Mouse (Mus musculus) midbrain, embryonic 15.5 days (tissue): ENCODE results near the gene Gm14851. TPM values are rescaled to one million over a fixed set of nuclear protein-coding genes. Genes with fewer than 3 reads are reported as not detected.
"Not testable (repeated sequence)": the region's sequence is repeated elsewhere in the genome, so short reads cannot be mapped to it uniquely, and the experiment has no call there.

ENCODE experiments used
- ATAC-seq: fragments of 200-750 bp; cut with Nextera tagmentation; replicated peaks from 2 replicates; pipeline ENCODE4 v1.8.0; 2017; ENCODE audit warnings: moderate TSS enrichment
- H3K27ac ChIP-seq: fragments of 300-500 bp; sonication (generic); 2 replicates; pipeline ENCODE4 v1.5.1; 2015; ENCODE audit warnings: mild to moderate bottlenecking, inconsistent platforms
- H3K27me3 ChIP-seq: fragments of 300-500 bp; sonication (generic); replicated peaks from 2 replicates; pipeline ENCODE4 v1.6.1; 2015; ENCODE audit warnings: inconsistent platforms
- H3K36me3 ChIP-seq: fragments of 300-500 bp; sonication (generic); replicated peaks from 2 replicates; pipeline ENCODE4 v1.6.1; 2015; ENCODE audit warnings: inconsistent platforms
- H3K4me1 ChIP-seq: fragments of 300-500 bp; sonication (generic); 2 replicates; pipeline ENCODE4 v1.6.1; 2015; ENCODE audit warnings: inconsistent platforms
- H3K4me2 ChIP-seq: fragments of 300-500 bp; sonication (generic); 2 replicates; pipeline ENCODE4 v1.6.1; 2015; ENCODE audit warnings: inconsistent platforms, mild to moderate bottlenecking, moderate library complexity
- H3K4me3 ChIP-seq: fragments of 300-500 bp; sonication (generic); 2 replicates; pipeline ENCODE4 v1.5.1; 2015; ENCODE audit warnings: mild to moderate bottlenecking, inconsistent platforms
- H3K9ac ChIP-seq: fragments of 300-500 bp; sonication (generic); 2 replicates; pipeline ENCODE4 v1.6.1; 2015; ENCODE audit warnings: mild to moderate bottlenecking, inconsistent platforms
- H3K9me3 ChIP-seq: fragments of 300-500 bp; sonication (generic); 2 replicates; pipeline ENCODE4 v1.6.1; 2016; ENCODE audit warnings: inconsistent platforms
- WGBS: fragments of 180-500 bp; shearing (Covaris S2); methylation state at CpG from one replicate; pipeline ENCODE4 v1.1.7; 2015; ENCODE audit warnings: mixed read lengths; 5-methylcytosine and 5-hydroxymethylcytosine counted together
- polyA plus RNA-seq: library from polyadenylated mRNA; unstranded; fragments of >200 nt; fragmentation: Nextera tagmentation; extraction: Ambion mirVana; gene quantifications from 2 replicates; pipeline ENCODE4 v1.2.1, GENCODE M21; 2015

Gene Gm14851
- not detected in 2 replicates for polyA plus RNA-seq

DNA sequence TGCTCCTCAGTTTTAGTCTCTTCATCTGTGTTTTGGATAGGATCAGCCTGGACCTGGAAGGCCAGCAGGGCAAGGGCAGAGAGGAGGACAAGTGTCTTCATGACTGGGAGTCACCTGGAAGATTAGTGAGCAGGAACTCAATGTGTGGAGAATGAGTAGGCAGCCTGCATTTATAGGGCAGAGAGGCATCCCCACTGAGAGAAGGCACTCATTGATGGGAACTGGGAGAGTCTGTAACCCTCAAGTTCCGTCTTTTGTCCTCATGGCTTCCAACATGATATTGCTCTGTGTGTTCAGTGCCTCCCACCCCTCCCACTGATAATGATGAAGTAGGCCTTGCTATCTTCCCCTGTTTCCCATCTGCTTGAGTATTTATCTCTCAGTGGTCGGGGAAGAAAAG, at the start of gene Gm14851:
Gene Gm14851, minus strand, starts transcription at position 101 of the 400 bp plus-strand sequence.
- ATAC-seq, H3K4me3 ChIP-seq, H3K4me2 ChIP-seq, H3K27ac ChIP-seq, H3K4me1 ChIP-seq, H3K27me3 ChIP-seq, H3K9ac ChIP-seq, H3K36me3 ChIP-seq: not testable (repeated sequence)
- whole genome bisulfite sequencing = 75% methylated on average over 1 of the region's 2 CpGs
- H3K9me3 ChIP-seq = peaks cover 11% of the 10 kb centered on the region; the same call in 1 of the 2 replicates

DNA sequence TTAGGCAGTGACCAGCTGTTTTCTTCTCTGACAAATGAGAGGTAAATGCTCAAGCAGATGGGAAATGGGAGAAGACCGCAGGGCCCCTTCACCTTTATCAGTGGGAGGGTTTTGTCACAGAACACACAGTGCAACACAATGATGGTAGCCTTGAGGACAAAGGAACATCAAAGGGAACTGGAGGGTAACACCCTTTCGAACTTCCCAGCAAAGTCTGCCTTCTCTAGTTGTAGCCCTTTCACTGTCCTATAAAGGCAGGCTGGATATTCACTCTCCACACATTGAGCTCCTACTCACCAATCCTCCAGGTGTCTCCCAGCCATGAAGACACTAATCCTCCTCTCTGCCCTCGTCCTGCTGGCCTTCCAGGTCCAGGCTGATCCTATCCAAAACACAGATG, 38.5 kb upstream of the Gm14851 start, which contains the start of gene Defa30:
Gene Defa30, plus strand, starts transcription at position 301 of the 400 bp plus-strand sequence.
- ATAC-seq, H3K27ac ChIP-seq, H3K4me1 ChIP-seq, H3K9me3 ChIP-seq, H3K9ac ChIP-seq, H3K36me3 ChIP-seq, H3K4me2 ChIP-seq, H3K27me3 ChIP-seq, H3K4me3 ChIP-seq: not testable (repeated sequence)
- WGBS = 55% methylated on average over 3 of the region's 3 CpGs

DNA sequence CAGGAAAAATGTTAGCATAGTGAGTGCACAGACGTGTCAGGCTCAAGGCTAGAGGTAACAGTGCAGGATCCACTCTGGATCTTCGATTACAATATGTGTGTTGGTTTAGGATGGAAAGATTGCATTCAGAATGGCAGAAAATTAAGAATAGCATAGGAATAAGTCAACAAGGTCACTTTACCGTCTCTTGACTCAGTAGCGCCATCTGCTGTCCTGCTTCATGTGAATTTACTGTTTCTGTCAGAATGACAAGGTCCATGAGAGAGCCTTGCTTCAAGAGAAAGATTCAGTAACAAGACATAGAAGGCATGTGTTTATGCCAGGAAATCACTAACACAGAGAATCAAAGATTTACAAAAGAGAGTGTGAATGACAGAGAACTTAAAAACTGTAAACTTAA, 2.7 kb downstream of the Gm14851 start:
- Histone ChIP-seq H3K4me1 (no peaks in the 10 kb centered on the region), H3K9ac (no peak overlapping the region), H3K4me2 (no peak overlapping the region), H3K27me3 (no peaks in the 10 kb centered on the region), H3K27ac (no peak overlapping the region), H3K36me3 (no peaks in the 10 kb centered on the region), H3K4me3 (no peak overlapping the region), H3K9me3 (peaks cover 8% of the 10 kb centered on the region; the same call in 1 of the 2 replicates)
- no peak for ATAC-seq
- 36% methylated on average over 4 of the region's 4 CpGs for WGBS

DNA sequence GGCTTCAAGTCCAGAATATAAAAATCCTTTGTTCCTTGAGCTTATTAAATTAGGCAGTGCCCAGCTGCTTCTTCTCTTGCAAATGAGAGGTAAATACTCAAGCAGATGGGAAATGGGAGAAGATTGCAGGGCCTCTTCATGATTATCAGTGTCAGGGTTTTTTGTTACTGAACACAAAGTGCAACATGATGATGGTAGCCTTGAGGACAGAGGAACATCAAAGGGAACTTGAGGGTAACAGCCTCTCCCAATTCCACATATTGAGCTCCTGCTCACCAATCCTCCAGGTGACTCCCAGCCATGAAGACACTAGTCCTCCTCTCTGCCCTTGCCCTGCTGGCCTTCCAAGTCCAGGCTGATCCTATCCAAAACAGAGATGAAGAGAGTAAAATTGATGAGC, 11.7 kb downstream of the Gm14851 start, which contains the start of gene Defa25:
Gene Defa25, plus strand, starts transcription at position 301 of the 400 bp plus-strand sequence.
- H3K4me3 ChIP-seq, H3K27ac ChIP-seq, H3K9me3 ChIP-seq, H3K4me2 ChIP-seq, H3K36me3 ChIP-seq, H3K27me3 ChIP-seq, H3K9ac ChIP-seq, ATAC-seq, H3K4me1 ChIP-seq: not testable (repeated sequence)

DNA sequence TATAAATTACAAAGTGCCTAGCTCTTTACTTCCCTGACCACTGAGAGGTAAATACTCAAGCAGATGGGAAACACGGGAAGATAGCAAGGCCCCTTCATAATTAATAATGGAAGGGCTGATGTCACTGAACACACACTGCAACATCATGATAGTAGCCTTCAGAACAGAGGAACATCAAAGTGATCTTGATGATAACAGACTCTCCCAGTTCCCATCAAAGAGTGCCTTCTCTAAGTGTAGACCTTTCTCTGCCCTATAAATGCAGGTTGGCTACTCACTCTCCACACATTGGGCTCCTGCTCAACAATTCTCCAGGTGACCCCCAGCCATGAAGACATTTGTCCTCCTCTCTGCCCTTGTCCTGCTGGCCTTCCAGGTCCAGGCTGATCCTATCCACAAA, 31.1 kb downstream of the Gm14851 start, which contains the start of gene Defa35:
Gene Defa35, plus strand, starts transcription at position 301 of the 400 bp plus-strand sequence.
- WGBS = 88% methylated on average over 1 of the region's 1 CpGs
- H3K27ac ChIP-seq, H3K9ac ChIP-seq, H3K27me3 ChIP-seq, H3K4me3 ChIP-seq, H3K4me2 ChIP-seq, ATAC-seq, H3K36me3 ChIP-seq, H3K9me3 ChIP-seq, H3K4me1 ChIP-seq: not testable (repeated sequence)

DNA sequence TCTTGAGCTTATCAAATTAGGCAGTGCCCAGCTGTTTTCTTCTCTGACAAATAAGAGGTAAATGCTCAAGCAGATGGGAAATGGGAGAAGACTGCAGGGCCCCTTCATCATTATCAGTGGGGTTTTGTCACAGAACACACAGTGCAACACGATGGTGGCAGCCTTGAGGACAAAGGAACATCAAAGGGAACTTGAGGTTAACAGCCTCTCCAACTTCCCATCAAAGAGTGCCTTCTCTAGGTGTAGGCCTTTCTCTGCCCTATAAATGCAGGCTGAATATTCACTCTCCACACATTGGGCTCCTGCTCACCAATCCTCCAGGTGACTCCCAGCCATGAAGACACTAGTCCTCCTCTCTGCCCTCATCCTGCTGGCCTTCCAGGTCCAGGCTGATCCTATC, 41.1 kb downstream of the Gm14851 start, which contains the start of gene Defa23:
Gene Defa23, plus strand, starts transcription at position 301 of the 400 bp plus-strand sequence.
- H3K9me3 ChIP-seq, H3K4me3 ChIP-seq, H3K4me1 ChIP-seq, ATAC-seq, H3K27ac ChIP-seq, H3K36me3 ChIP-seq, H3K4me2 ChIP-seq, H3K9ac ChIP-seq, H3K27me3 ChIP-seq: not testable (repeated sequence)
- WGBS = no CpG with 5 or more reads among the region's 1 CpGs

Other genes with a start within 250 kb of the Gm14851 start
- not detected in 2 replicates for gene Defb33, start 203.4 kb downstream of the Gm14851 start, polyA plus RNA-seq
- gene Gm15056, start 193.4 kb downstream of the Gm14851 start, polyA plus RNA-seq = not detected in 2 replicates
- gene Gm6040, start 174.0 kb downstream of the Gm14851 start, polyA plus RNA-seq = not detected in 2 replicates
- not detected in 2 replicates for gene AY761185, start 151.3 kb downstream of the Gm14851 start, polyA plus RNA-seq
- not detected in 2 replicates for gene Defa21, start 70.5 kb downstream of the Gm14851 start, polyA plus RNA-seq
- gene Defa23, start 41.0 kb downstream of the Gm14851 start, polyA plus RNA-seq = not detected in 2 replicates
- gene Defa35, start 31.0 kb downstream of the Gm14851 start, polyA plus RNA-seq = not detected in 2 replicates
- gene Defa25, start 11.6 kb downstream of the Gm14851 start, polyA plus RNA-seq = not detected in 2 replicates
- gene Defa30, start 38.6 kb upstream of the Gm14851 start, polyA plus RNA-seq = not detected in 2 replicates
- not detected in 2 replicates for gene Defa22, start 66.2 kb upstream of the Gm14851 start, polyA plus RNA-seq
- not detected in 2 replicates for gene Defa31, start 95.6 kb upstream of the Gm14851 start, polyA plus RNA-seq
- not detected in 2 replicates for gene Gm15293, start 105.5 kb upstream of the Gm14851 start, polyA plus RNA-seq
- gene Gm15292, start 153.7 kb upstream of the Gm14851 start, polyA plus RNA-seq = not detected in 2 replicates
- not detected in 2 replicates for gene Defa27, start 219.5 kb upstream of the Gm14851 start, polyA plus RNA-seq
- gene Defa29, start 231.0 kb upstream of the Gm14851 start, polyA plus RNA-seq = not detected in 2 replicates